Mouse (Mus musculus) cortical plate, adult 2 months (tissue): ENCODE measurements around the gene Elmo3.

Experiments used
- CTCF ChIP-seq: fragments of 200-500 bp; IDR thresholded peaks from 2 replicates; pipeline ENCODE4 v1.5.1; 2011; ENCODE audit warnings: mild to moderate bottlenecking, control low read depth, low read length; ENCODE audit not compliant: insufficient read depth; ENCODE audit errors: extremely low read depth
- POLR2A ChIP-seq: fragments of 200-500 bp; IDR thresholded peaks from 2 replicates; pipeline ENCODE4 v1.6.1; 2011; ENCODE audit warnings: mild to moderate bottlenecking, low read length, control low read depth; ENCODE audit not compliant: insufficient read depth; ENCODE audit errors: extremely low read depth

- TF ChIP-seq CTCF (no peak), POLR2A (no peak)
These were observed 12.5 kb downstream of the Elmo3 start for GRCm38 (mm10) chr8:105317941-105318340.
